Mouse (Mus musculus): ENCODE results near the gene Krt20. TPM values are rescaled to one million over a fixed set of nuclear protein-coding genes. Genes with fewer than 3 reads are reported as not detected.

The Krt20 gene
- 0.21 and 0.69 TPM in 2 replicates for polyA plus RNA-seq (2012; rRNA removed; ENCODE audit: low replicate concordance)

DNA sequence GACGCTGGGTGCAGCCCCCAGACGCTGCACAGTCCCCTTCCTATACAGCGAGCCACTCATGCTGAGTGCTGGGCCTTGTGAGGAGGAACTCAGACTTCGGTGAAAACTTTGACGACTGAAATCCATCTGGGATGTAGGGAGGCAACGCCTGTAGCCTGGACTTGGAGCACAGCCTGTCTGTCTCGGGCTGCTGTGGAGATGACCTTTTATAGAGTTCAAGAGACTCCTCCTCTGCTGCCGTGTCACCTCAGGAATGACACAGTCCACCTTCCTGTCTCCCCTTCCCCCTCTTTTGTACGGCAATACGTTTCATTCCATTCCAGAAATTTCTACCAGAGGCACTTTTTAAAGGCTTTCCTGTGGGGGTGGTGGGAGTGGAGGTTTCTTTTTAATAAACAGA is at the start of gene Krt20:
Gene Krt20 (minus strand): TSS at position 179 of the 400 bp plus-strand sequence.

DNA sequence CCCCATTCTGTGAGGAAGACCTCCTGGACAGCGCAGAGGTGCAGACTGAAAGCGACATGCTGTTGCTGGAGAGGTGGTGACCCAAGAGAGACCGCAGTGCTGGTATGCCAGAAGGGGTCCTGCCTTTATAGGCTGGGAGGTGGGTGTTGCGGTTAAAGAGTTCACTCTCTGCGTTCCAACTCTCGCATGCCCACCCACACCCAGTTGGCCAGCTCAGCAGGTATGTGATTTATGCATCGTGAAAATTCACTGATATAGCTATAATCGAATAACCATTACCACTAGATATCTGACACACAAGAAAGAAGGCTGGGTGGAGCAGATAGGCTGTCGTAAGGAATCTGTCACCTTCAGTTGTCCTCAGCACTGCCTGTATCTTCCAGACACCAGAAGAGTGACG is 15.8 kb downstream of the Krt20 start, which contains the start of gene Krt12:
Gene Krt12 (minus strand): TSS at position 101 of the 400 bp plus-strand sequence.

DNA sequence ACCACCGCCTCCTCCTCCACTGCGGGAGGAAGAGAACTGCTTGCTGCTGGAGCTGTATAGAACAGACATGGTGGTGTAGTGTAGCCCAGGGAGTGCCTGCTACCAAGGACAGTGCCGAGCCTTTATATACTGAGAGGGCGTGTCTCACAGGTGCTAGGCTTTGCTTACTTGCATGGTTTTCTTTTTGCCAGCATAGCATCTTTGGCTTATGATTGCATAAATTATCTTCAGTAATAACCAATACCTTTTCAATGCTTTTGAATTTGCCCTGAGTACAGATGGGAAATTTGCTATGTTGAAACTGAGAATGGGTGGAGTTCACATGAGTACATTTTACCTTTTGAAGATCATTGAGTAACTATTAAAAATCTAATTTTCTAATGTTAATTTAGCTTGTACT is 48.7 kb downstream of the Krt20 start, which contains the start of gene Krt10:
Gene Krt10 (minus strand): TSS at position 101 of the 400 bp plus-strand sequence.

Other genes starting within 250 kb of the Krt20 start
- 17.4 and 34.5 TPM in 2 replicates for gene Smarce1, start 207.1 kb downstream of the Krt20 start, polyA plus RNA-seq (2012; rRNA removed; ENCODE audit: low replicate concordance)
- gene Krt222, start 194.1 kb downstream of the Krt20 start, polyA plus RNA-seq (2012; rRNA removed; ENCODE audit: low replicate concordance): 0.57 and 2.1 TPM in 2 replicates
- gene Krt24, start 152.9 kb downstream of the Krt20 start, polyA plus RNA-seq (2012; rRNA removed; ENCODE audit: low replicate concordance): not detected in 2 replicates
- 0.45 TPM in 1 of 2 replicates, not detected in the other for gene Krt25, start 115.2 kb downstream of the Krt20 start, polyA plus RNA-seq (2012; rRNA removed; ENCODE audit: low replicate concordance)
- not detected in 2 replicates for gene Krt26, start 100.2 kb downstream of the Krt20 start, polyA plus RNA-seq (2012; rRNA removed; ENCODE audit: low replicate concordance)
- gene Krt27, start 87.0 kb downstream of the Krt20 start, polyA plus RNA-seq (2012; rRNA removed; ENCODE audit: low replicate concordance): not detected in 2 replicates
- 0.09 and 0.12 TPM in 2 replicates for gene Krt28, start 63.2 kb downstream of the Krt20 start, polyA plus RNA-seq (2012; rRNA removed; ENCODE audit: low replicate concordance)
- gene Krt10, start 48.8 kb downstream of the Krt20 start, polyA plus RNA-seq (2012; rRNA removed; ENCODE audit: low replicate concordance): 0.95 and 1.5 TPM in 2 replicates
- 0.48 TPM in 1 of 2 replicates, not detected in the other for gene Krt12, start 15.9 kb downstream of the Krt20 start, polyA plus RNA-seq (2012; rRNA removed; ENCODE audit: low replicate concordance)
- 7.2 TPM in 1 of 2 replicates, not detected in the other for gene Krt23, start 55.0 kb upstream of the Krt20 start, polyA plus RNA-seq (2012; rRNA removed; ENCODE audit: low replicate concordance)
- gene Krt39, start 83.2 kb upstream of the Krt20 start, polyA plus RNA-seq (2012; rRNA removed; ENCODE audit: low replicate concordance): 0.33 TPM in 1 of 2 replicates, not detected in the other
- gene Krt40, start 105.0 kb upstream of the Krt20 start, polyA plus RNA-seq (2012; rRNA removed; ENCODE audit: low replicate concordance): not detected in 2 replicates
- not detected in 2 replicates for gene Krtap3-3, start 112.7 kb upstream of the Krt20 start, polyA plus RNA-seq (2012; rRNA removed; ENCODE audit: low replicate concordance)
- gene Krtap3-2, start 118.7 kb upstream of the Krt20 start, polyA plus RNA-seq (2012; rRNA removed; ENCODE audit: low replicate concordance): not detected in 2 replicates
- gene Gm11939, start 121.3 kb upstream of the Krt20 start, polyA plus RNA-seq (2012; rRNA removed; ENCODE audit: low replicate concordance): not detected in 2 replicates
- gene Krtap3-1, start 128.5 kb upstream of the Krt20 start, polyA plus RNA-seq (2012; rRNA removed; ENCODE audit: low replicate concordance): not detected in 2 replicates
- gene Krtap1-5, start 142.9 kb upstream of the Krt20 start, polyA plus RNA-seq (2012; rRNA removed; ENCODE audit: low replicate concordance): not detected in 2 replicates
- gene Krtap1-4, start 145.5 kb upstream of the Krt20 start, polyA plus RNA-seq (2012; rRNA removed; ENCODE audit: low replicate concordance): not detected in 2 replicates
- gene Krtap1-3, start 153.2 kb upstream of the Krt20 start, polyA plus RNA-seq (2012; rRNA removed; ENCODE audit: low replicate concordance): not detected in 2 replicates
- not detected in 2 replicates for gene Krtap9-3, start 160.0 kb upstream of the Krt20 start, polyA plus RNA-seq (2012; rRNA removed; ENCODE audit: low replicate concordance)
- not detected in 2 replicates for gene Gm11938, start 165.2 kb upstream of the Krt20 start, polyA plus RNA-seq (2012; rRNA removed; ENCODE audit: low replicate concordance)
- not detected in 2 replicates for gene Gm11937, start 172.0 kb upstream of the Krt20 start, polyA plus RNA-seq (2012; rRNA removed; ENCODE audit: low replicate concordance)
- not detected in 2 replicates for gene Krtap2-4, start 176.7 kb upstream of the Krt20 start, polyA plus RNA-seq (2012; rRNA removed; ENCODE audit: low replicate concordance)
- gene Gm11562, start 182.3 kb upstream of the Krt20 start, polyA plus RNA-seq (2012; rRNA removed; ENCODE audit: low replicate concordance): not detected in 2 replicates
- not detected in 2 replicates for gene Krtap4-1, start 190.1 kb upstream of the Krt20 start, polyA plus RNA-seq (2012; rRNA removed; ENCODE audit: low replicate concordance)
- gene Krtap4-2, start 196.9 kb upstream of the Krt20 start, polyA plus RNA-seq (2012; rRNA removed; ENCODE audit: low replicate concordance): not detected in 2 replicates
- gene Krtap4-7, start 205.9 kb upstream of the Krt20 start, polyA plus RNA-seq (2012; rRNA removed; ENCODE audit: low replicate concordance): not detected in 2 replicates
- gene Gm11555, start 212.1 kb upstream of the Krt20 start, polyA plus RNA-seq (2012; rRNA removed; ENCODE audit: low replicate concordance): not detected in 2 replicates
- not detected in 2 replicates for gene Gm11563, start 220.8 kb upstream of the Krt20 start, polyA plus RNA-seq (2012; rRNA removed; ENCODE audit: low replicate concordance)
- not detected in 2 replicates for gene Krtap4-6, start 227.8 kb upstream of the Krt20 start, polyA plus RNA-seq (2012; rRNA removed; ENCODE audit: low replicate concordance)

All from subcutaneous adipose tissue, adult 2 months (tissue).